Mouse (Mus musculus): Measurements from ENCODE around the gene D10Wsu102e.

D10Wsu102e gene

DNA sequence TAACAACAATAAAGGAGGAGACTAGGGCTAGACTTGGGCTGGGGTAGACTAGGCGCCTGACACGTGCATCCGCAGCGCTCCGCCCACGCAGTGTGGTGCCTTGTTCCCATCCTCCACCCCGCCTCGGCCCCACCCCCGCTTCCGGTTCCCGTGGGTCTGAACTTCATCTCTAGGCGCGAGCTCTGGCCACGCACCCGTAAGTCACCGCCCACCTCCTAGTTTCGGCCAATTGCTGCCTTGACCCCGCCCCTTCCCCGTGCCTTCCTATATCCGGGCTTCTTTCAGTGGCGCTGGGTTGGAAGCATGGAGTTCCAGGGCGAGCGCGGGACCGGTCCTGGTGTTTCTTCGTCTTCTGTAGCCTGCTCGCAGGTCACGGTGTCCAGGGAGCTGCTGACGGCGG lies at the start of gene D10Wsu102e:
TSS of gene D10Wsu102e (plus strand) at position 266 of the 400 bp plus-strand sequence.
- DNase-seq: peak; percentile 99

DNA sequence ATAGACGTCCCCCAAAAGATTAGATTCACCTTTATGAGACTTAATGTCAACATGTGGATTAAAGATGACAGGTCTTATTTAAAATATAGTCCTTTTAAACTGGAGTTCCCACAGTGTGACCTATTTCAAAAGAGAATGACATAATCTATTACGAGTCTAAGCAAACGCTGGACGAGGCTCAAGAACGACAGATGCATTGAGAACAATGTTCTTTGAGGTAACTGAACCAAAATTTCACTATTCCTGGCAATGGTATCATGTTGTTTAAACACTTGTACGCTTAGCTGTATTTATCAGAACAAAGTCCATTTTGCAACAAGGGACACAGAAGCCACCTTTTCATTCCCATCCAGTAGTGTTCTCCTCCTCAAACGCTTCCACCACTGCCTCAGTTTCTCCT lies 49.7 kb upstream of the D10Wsu102e start:
- no peak for DNase-seq

DNA sequence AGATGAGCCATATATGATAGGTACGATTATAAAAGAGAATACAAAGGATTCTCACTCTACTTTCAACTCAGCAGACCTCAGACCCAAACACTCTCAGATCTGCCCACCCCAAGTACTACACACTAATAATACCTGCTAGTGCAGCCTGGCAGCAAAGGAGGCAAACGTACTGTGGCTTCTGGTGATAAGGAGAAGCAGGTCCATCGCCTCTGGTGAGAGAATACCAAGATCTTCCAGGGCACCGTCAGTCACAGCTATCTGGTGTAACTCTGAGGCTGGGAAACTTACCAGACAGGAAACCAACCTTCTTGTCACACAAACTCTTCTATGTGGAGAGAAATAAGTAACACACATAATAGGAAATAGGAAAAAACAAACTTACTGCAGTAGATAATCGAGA lies 47.0 kb upstream of the D10Wsu102e start:
- no peak for DNase-seq

DNA sequence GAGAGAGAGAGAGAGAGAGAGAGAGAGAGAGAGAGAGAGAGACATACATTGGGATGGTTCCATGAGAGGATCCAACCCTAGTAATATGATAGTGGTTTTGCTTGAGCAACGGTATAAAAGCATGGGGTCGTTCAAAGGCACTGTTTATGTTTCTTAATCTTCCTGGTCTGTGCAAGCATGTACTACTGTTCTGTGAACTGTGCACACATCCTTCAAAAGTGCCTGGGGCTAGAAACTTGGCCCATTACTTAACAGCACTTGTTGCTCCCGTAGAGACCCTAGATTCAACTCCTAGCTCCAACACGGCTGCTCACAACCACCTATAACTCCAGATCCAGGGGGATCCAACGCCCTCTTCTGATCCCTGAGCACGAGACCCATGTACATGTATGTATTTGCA lies 39.6 kb upstream of the D10Wsu102e start:
- DNase-seq: no peak

DNA sequence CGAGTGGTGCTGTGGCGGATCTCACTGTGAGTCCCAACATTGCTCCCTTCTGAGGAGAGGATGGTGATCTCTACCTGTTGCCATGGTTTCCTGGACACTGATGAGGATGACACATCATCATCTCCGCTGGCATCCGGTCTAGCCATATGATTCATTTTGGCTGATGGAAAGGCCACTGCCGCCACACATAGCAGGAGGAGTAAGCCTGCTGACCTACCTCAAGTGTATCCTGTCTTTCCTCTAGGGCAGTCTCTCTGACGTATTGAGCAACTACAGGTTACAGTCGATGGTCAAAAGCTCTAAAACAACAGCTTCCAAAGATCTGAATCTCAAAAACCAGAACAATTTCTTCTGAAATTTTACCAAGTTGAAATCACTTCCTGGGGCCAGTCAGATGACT lies 39.2 kb upstream of the D10Wsu102e start:
- no peak for DNase-seq

DNA sequence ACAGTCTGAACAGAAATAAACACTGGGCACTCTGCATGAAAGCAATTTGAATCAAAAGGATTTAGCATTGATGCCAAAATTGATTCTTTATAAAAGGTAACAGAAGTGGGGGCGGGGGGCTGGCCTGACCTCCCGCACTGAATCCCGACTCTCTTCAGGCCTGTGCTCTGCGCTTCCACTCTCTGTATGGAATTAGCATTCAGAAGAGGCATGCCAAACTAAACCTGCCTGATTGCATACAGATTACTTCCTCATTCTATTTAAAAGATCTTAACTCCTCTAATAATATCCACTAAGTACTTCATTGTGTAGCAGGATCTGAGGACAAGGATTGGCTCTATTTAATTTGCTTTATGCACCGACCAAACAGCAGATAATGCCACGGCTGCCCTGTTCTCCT lies 38.5 kb upstream of the D10Wsu102e start:
- DNase-seq: no peak

DNA sequence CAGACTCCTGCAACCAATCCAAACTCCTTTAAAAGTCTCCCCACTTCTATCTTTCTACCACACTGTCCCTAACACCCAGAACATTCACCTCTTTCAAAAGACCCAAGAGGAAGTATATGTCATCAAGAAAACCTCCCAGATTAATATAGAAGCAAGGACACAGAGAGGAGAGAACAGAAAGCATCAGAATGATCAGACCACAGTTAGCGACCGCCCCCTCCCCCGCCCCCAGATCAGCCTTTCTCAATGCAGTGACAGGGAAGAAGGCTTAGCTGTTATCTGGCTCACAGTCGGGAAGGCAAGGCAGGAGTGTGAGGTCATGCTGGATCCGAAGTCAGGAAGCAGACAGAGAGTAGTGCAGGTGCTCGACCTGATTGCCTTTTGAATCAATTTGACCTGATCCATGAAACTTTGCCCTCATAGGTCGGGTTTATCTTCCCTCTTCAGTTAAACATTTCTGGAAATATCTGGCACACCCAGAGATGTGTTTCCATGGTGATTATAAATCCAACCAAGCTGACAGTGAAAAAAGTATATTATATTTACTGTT lies 37.4 kb upstream of the D10Wsu102e start:
- DNase-seq: no peak

DNA sequence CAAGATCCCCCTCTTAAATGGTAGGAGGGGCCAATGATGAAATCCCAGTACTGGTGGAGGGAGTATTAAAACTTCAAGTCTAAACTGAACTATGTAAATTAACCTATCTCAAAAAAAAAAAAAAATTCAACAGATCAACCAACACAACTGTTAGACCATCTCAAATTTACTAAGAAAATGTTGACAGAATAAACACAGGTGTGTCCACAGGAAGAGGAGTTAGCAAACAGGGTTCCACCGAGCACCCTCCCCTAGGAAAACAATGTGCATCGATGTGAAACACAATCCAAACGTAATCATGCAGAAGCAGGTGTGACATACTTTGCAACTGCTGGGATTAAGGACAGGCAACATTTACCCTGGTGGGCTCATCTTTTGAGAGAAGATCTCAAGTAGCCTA lies 35.1 kb upstream of the D10Wsu102e start:
- DNase-seq: no peak

DNA sequence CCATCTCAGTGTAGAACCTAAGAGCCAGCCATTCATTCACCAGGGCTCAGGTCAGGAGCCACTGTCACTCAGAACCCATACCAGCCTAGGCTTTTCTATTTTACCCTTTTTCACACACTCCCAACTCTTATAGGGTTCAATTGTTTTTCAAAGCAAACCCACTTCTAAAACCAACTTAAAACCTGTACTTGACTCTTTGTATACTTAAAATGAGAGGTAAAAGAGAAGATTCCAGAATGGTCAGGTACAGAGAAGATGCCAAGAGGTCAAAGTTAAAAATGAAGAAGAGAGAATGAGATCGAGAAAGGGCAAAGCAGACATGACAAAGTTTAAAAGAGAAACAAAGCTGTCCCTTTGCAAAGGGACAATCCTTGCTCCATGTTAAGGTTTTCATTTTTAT lies 34.1 kb upstream of the D10Wsu102e start:
- DNase-seq: no peak

DNA sequence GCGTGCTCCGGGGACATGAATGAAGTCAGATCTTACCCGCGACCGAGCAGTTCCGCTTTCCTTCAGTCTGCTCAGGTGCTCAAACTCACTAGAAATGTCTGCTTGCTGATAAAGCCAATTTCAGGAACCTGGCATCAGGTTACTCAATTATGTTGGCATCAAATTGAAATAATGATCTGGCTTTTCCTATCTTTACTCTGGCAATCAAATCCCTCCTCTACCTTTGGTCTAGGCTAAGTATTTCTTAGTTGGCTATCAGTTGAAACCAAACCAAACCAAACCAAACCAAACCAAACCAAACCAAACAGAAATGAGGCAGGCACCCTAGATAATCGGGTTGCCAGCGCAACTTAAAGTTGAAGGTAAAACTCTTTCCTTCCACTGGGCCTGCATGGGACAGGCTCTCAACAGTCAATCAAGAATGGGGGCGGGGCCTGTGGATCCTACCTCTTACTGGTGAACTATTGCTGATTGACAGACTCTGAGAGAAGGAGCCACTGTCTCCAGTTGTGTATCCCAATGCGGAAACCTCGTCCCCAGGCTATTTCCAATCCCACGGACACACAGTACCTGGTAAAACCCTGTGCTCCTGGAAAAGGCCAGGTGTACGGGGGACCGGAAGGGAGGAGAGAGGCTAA lies 33.3 kb upstream of the D10Wsu102e start:
- DNase-seq: no peak

DNA sequence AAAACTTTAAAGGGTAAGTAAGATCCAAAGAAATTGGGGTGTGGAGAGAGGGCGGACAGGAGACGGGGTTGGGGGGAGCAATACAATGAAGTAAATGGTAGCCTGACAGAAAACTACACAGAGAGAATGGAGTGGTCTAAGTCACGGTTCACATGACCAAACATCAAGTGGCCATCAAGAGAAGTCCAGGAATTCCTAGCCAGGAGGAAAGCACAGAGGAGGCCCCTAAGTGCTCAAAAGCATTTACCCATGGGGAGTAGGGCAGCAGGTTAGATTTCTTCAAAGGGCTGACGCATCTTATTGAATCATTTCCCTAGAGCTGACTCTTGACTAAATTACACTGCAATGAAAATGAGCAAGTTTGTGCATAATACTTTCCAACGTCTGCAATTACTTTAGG lies 31.2 kb upstream of the D10Wsu102e start:
- DNase-seq: no peak

DNA sequence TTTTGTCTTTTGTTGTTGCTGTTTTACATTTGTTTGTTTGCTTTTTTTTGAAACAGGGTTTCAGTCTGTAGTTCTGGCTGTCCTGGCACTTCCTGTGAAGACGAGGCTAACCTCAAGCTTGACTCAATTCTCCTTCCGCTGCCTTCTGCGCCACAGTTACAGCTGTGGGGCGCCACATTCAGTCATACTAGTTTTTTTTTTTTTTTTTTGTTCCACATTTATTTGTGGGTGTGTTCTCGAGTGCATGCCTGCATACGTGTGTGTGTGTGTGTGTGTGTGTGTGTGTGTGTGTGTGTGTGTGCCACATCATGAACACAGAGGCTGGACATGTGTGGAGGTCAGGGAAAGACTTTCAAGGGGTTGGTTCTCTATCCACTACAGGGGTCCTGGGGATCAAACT lies 29.7 kb upstream of the D10Wsu102e start:
- DNase-seq: no peak

DNA sequence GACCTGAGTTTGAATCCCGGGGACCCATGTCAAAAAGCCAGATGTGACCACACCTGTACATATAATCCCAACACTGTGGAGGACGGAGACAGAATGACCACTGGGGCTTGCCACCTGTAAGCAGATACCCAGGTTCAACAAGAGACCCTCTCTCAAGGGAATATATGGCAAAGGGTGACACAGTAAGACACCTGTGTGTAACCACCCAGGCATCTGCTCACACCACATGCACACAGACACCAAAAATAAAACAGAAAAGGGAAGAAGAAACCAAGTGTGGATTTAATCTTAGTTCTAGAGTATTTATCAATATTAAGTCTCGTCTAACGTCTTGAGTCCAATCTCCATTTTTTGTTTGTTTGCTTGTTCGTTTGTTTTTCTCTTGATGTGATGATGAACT lies 28.2 kb upstream of the D10Wsu102e start:
- DNase-seq: no peak

DNA sequence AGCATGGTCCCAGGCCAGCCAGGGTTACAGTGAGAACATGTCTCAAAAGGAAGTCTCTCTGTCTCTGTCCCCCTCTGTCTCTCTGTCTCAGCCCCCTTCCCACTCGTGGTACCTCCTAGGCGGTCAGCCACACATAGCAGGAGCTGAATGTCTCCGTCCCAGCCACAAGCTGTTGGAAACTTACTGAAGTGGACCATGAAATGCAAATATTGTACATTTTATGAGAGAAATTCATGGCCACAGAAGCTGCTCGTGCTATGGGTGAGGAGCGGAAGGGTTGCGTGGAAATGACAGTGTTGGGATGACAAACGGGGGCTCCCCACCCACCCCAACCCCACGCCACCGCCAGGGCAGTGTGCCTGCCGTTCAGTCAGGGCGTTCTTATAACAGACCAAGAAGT lies 27.4 kb upstream of the D10Wsu102e start:
- no peak for DNase-seq

DNA sequence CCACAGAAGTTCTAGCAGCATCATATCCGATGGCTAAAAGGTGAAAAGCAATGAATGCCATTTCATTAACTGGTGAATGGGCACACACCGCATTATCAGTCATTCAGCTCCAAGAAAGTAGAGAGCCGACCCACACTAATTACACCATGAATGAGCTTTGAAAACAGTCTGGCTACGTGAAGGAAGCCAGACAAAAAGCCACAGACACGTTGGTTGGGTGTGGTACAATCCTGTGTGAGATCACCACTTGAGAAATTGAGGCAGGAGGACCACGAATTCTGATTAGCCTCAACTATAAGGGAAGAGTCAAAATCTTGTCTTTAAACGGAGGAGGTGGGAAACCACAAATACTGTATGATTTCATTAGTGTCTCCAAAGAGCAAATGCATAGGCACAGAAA lies 23.7 kb upstream of the D10Wsu102e start:
- no peak for DNase-seq

DNA sequence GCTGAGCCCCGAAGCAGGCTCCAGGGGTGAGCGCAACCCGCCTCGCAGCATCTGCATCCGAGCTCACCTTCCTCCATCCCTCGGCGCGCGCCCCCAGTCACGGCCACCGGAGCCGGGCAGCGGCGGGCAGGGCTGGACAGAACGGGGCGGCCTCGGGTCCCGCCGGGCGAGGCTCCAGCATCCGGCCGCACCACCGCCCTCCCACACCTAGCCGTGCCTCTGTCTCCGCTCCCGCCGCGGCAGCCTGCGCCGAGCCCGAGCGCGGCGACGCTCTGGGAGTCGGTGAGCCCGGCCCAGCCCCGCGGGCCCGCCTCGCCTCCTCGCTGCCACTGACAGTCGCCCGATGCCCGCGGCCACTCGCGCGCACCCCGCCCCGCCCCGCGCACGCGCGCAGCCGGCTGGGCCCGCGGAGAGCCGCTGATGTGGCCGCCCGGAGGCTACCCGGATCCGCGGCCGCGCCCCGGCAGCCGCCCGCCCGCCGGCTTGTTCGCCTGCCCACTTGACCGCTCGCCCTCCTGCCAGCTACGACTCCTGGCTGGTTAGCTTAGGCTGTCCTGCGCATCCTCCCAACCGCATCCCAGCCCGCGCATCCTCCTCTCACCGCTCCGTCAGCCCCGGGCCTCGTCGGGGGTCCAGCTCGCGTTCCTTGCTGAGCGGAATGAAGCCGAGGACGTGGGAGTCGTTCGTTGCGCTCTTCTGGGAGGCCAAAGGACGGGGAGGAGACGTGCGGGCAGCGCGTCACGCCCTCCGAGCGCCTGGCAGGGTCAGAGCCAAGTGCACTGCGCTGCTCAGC lies 22.7 kb upstream of the D10Wsu102e start, which contains the start of gene Slc41a2:
TSS of gene Slc41a2 (minus strand) at position 724 of the 793 bp plus-strand sequence.
- peak; percentile 53 to 84 for DNase-seq

DNA sequence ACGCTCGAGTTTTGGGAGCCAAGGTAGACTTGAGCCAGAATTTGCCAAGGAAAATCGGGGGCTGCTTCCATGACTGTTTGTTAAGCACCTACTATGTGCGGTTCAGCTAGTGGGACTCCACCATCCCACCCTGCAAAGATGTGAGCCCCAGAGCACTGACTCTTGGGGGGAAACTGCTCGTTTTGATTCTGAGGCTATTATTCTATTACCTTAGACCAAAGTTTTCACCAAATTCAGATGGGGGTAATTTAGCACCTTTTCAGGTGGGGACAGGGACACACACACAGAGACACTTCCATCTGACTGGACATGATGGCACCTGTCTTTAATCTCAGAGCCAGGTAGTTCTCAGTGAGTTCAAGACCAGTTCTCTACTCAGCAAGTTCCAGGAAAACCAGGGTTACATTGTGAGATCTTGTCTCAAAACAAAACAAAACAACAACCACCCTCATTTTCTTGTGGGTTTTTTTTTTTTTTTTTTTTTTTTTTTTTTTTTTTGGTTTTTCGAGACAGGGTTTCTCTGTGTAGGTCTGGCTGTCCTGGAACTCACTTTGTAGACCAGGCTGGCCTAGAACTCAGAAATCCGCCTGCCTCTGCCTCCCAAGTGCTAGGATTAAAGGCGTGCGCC lies 21.9 kb upstream of the D10Wsu102e start:
- DNase-seq: no peak

DNA sequence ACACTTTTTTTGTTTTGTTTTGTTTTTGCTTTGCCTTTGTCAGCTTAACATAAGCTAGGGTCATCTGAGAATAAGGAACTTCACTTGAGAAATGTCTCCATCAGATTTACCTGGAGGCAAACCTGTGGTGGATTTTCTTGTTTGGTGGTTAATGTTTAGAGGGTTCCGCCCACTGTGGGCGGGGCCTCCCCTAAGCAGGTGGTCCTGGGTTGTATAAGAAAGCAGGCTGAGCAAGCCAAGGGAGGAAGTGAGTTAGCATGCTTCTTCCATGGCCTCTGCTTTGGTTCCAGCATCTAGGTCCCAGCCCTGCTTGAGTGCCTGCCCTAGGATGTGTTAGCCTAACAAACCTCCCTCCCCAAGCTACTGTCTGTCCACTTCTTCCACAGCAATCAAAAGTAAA lies 18.8 kb upstream of the D10Wsu102e start:
- no peak for DNase-seq

DNA sequence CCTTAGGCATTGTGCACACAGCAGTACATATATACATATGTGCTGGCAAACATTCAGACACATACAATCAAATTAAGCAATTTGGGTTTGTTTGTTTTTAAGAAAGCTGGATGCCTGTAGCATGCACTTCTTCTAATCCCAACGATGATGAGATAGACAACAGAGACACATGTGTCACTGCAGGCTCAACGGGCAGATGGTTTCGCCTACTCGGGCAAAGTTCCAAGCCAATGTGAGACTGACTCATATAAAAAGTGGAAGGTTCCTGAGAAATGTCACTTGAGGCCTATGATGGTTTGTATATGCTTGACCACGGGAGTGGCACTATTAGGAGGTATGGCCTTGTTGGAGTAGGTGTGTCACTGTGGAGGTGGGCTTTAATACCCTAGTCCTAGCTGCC lies 16.9 kb upstream of the D10Wsu102e start:
- no peak for DNase-seq

DNA sequence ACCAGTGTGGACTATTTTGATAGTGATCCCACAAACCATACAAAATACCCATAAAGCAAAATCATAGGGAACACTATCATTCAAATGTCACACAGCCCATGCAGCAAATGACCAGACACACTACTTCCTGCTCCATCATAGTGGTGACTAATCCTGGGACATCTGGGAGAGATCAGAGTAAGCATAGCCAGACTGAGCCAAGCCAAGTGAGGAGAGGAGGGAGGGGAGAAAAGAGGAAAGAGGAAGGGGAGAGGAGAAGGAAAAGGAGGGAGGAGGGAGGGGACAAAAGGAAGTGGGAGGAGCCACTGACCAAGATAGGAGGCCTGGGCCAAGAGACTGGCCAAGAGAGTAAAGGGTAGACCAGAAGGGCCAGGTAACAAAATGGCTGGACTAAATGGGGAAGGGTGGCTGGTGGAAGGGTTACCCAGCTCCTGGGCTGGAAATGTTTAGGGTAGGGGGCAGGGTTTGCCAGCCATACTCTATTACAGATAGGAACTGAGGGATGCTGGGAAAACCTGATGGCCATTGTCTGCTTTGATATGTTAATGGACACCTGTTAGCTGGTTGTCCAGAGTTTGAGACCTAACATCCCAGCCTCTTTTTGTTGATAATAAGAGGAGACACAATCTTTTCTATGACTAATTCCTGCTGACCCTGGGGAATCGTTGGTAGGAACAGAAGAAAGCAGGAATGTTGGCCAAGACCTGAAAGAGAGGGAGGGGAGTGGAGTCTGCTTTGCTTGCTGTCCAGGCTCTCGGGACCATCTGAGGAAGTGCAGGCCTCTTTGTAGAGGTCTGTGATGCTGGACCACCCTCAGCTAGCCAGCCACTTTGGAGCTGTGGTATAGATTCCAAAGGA lies 16.0 kb upstream of the D10Wsu102e start:
- DNase-seq: no peak

DNA sequence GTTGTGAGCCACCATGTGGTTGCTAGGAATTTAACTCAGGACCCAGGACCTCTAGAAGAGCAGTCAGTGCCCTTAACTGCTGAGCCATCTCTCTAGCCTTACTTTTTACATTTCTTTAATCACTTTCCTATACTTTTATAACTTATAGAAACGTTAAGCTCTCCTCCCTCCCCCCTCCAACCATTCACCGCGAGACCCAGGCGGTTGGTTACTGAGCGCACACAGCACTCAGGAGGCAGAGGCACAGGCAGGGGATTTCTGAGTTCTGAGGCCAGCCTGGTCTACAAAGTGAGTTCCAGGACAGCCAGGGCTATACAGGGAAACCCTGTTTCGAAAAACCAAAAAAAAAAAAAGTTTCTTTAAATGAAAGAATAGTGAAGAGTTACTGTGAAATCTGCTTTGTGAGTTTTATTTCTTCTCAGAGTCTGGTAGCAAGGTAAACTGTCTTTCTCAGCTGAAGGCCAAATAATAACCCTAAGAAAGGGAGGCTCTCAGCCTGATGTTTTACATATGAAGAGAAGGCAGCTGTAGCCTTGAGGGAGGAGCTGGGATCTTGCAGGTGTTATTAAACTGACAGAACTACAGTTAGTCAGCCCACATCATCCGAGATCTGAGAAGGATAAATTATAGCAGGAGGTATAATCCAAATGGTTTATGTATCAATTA lies 14.2 kb upstream of the D10Wsu102e start:
- no peak for DNase-seq

DNA sequence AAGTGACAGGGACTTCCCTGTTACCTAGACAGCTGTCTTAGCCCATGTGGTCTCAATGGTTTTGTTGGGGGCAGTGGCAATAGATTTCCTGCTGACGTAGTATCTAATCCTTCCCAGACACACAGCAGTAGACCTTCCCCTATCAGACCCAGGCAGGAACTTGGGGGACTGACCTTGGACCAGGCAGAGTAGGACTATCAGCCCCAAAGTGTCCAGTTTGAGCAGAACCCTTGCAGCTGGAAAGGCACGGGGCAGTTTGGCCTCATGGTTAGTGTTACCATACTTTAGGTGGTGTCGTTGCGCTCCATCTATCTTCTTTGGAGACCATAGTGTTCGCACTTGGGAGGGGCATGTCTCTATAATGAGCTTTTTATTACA lies 13.7 kb upstream of the D10Wsu102e start:
- no peak for DNase-seq

All from kidney, postnatal 25 days (tissue).